Mouse (Mus musculus) stomach, embryonic 16.5 days (tissue): ENCODE measurements around the gene Fkbp11. TPM values are rescaled to one million over a fixed set of nuclear protein-coding genes. Genes with fewer than 3 reads are reported as not detected.

Source experiments
- ATAC-seq: fragments of 200-750 bp; cut with Nextera tagmentation; 2 replicates; pipeline ENCODE4 v1.8.0; 2017; ENCODE audit warnings: moderate number of reproducible peaks, moderate TSS enrichment; ENCODE audit not compliant: insufficient read depth, low FRiP score
- H3K27ac ChIP-seq: fragments of 300-500 bp; sonication (generic); 2 replicates; pipeline ENCODE4 v1.5.1; 2014; ENCODE audit warnings: low read length
- H3K27me3 ChIP-seq: fragments of 300-500 bp; sonication (generic); 2 replicates; pipeline ENCODE4 v1.6.1; 2014; ENCODE audit warnings: low read length, control low read depth, mixed read lengths; ENCODE audit not compliant: control insufficient read depth, insufficient read depth
- H3K36me3 ChIP-seq: fragments of 300-500 bp; sonication (generic); 2 replicates; pipeline ENCODE4 v1.6.1; 2014; ENCODE audit warnings: low read length; ENCODE audit not compliant: control insufficient read depth, insufficient read depth
- H3K4me1 ChIP-seq: fragments of 300-500 bp; sonication (generic); 2 replicates; pipeline ENCODE4 v1.6.1; 2014; ENCODE audit warnings: low read length, control low read depth, mixed read lengths; ENCODE audit not compliant: control insufficient read depth, insufficient read depth
- H3K4me2 ChIP-seq: fragments of 300-500 bp; sonication (generic); 2 replicates; pipeline ENCODE4 v1.6.1; 2014; ENCODE audit warnings: low read depth, low read length, mixed read lengths
- H3K4me3 ChIP-seq: fragments of 300-500 bp; sonication (generic); replicated peaks from 2 replicates; pipeline ENCODE4 v1.5.1; 2014; ENCODE audit warnings: mild to moderate bottlenecking, low read length
- H3K9ac ChIP-seq: fragments of 300-500 bp; sonication (generic); 2 replicates; pipeline ENCODE4 v1.6.1; 2014; ENCODE audit warnings: low read length
- H3K9me3 ChIP-seq: fragments of 300-500 bp; sonication (generic); replicated peaks from 2 replicates; pipeline ENCODE4 v1.6.1; 2016; ENCODE audit warnings: low read length, control low read depth; ENCODE audit not compliant: control insufficient read depth
- WGBS: fragments of 180-500 bp; shearing (Covaris S2); extraction: QIAGEN DNeasy Blood & Tissue Kit; methylation state at CpG from one replicate; pipeline ENCODE4 v1.1.7; 2014; 5-methylcytosine and 5-hydroxymethylcytosine counted together
- polyA plus RNA-seq: library from polyadenylated mRNA; unstranded; fragments of >200 nt; fragmentation: Nextera tagmentation; extraction: Ambion mirVana; gene quantifications from 2 replicates; pipeline ENCODE4 v1.2.1, GENCODE M21; 2015

Fkbp11 gene
- polyA plus RNA-seq, 1 experiment from 2014 or later: 130 TPM

DNA sequence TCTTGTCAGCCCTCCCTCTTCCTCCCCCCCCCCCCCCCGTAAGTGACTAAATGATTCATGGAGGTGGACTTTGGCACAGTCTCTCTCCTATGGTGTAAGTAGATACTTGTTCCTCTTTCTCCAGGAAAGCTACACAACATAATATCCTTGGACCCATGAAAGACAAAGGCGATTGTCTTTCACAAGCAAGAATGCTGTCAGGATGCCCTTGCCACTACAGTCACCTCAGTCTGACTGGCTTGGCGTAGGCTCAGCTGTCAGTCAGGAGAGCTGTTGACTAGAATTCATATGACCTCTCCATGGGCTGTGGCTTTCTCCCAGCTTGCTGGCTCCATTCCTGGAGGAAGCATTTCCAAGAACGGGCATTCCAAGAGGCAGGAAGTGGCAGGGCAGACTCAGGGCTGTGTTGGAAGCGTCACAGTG, 13.8 kb downstream of the Fkbp11 start:
- no peaks in the 10 kb centered on the region for H3K9me3 ChIP-seq
- ATAC-seq: no peak
- H3K27ac ChIP-seq: no peak overlapping the region
- no peaks in the 10 kb centered on the region for H3K36me3 ChIP-seq
- no peak overlapping the region for H3K4me3 ChIP-seq
- H3K4me1 ChIP-seq: no peaks in the 10 kb centered on the region
- WGBS: 64% methylated on average over 5 of the region's 5 CpGs
- no peak overlapping the region for H3K4me2 ChIP-seq
- H3K27me3 ChIP-seq: no peaks in the 10 kb centered on the region; the same call in 1 of the 2 replicates
- no peak overlapping the region for H3K9ac ChIP-seq

GRCm38 (mm10) chr15:98710442-98710841, 17.6 kb downstream of the Fkbp11 start:
- Histone ChIP-seq H3K9ac (no peak overlapping the region), H3K9me3 (no peaks in the 10 kb centered on the region), H3K27ac (no peak overlapping the region), H3K4me3 (no peak overlapping the region), H3K4me2 (no peak overlapping the region), H3K4me1 (no peaks in the 10 kb centered on the region), H3K36me3 (no peaks in the 10 kb centered on the region), H3K27me3 (no peaks in the 10 kb centered on the region)
- ATAC-seq: no peak
- WGBS: 13% methylated on average over 9 of the region's 9 CpGs

DNA sequence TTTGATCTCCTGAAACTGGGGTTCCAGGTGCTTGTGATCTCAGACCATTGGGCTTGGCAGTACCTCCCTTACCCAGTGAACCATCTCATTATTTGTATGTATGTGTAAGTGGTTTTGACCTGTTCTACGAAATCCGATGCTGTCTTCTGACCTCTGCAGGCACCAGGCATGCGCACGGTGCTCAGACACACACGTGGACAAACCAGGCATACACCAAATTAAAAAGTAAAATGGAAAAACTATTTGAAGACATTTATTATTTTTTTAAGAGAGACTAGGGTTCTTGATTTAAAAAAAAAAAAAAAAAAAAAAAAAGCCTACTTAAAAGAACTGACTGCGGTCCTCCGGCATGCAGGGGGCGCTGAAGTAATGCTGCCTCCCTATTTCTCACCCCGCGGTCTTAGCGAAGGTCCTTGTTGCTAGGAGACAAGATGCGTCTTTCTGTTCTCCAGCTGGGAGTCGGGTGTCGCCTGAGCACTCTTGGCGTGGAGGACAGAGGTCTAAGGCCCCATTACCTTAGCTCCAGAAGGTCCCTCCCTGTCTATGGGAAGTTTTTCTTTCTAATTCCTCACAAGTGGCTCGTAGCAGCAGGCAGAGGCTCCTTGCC, 20.1 kb downstream of the Fkbp11 start, which contains the start of gene Ccdc65:
Ccdc65 (plus strand) TSS at position 442 of the 607 bp plus-strand sequence.
- H3K9me3 ChIP-seq: no peaks in the 10 kb centered on the region
- no peak within 1 kb of the TSS for H3K27ac ChIP-seq
- peak; percentile 56; the same call in 1 of the 2 replicates for ATAC-seq
- 16% methylated on average over 16 of the region's 16 CpGs for WGBS
- H3K4me1 ChIP-seq: no peaks in the 10 kb centered on the region
- H3K4me3 ChIP-seq: peak within 1 kb of the TSS; percentile 41
- peak within 1 kb of the TSS; percentile 51 for H3K4me2 ChIP-seq
- H3K9ac ChIP-seq: 0 out of 2 replicates have a peak within 1 kb of the TSS, but pooled peaks have one; percentile 5
- H3K27me3 ChIP-seq: peaks cover 4% of the 10 kb centered on the region; the same call in 1 of the 2 replicates
- H3K36me3 ChIP-seq: no peaks in the 10 kb centered on the region

DNA sequence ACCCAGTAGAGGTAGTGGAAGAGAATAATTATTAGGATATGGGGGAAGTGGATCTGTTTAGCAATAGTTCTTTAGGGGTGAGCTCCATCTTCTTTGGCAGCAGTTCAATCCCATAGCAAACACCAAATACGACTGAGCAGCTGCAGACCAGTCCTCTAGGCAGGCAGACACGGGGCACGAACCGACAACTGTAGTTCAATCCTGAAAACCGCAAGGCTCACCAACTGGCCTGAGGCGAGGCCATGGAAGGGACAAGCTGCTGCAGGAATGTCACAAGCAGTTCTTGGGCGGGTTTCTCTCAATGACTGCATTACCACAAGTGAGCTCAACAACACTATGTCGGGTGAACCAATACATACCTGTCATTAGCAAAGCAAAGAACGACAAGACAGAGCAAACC, 23.7 kb downstream of the Fkbp11 start:
- H3K27me3 ChIP-seq: peaks cover 17% of the 10 kb centered on the region
- WGBS: 58% methylated on average over 9 of the region's 9 CpGs

GRCm38 (mm10) chr15:98699190-98700105, 28.6 kb downstream of the Fkbp11 start:
- peak overlapping the region; percentile 45 for H3K4me2 ChIP-seq
- H3K36me3 ChIP-seq: no peaks in the 10 kb centered on the region
- no peak overlapping the region for H3K27ac ChIP-seq
- 0 out of 2 replicates have a peak, but pooled peaks cover 2% of the 10 kb centered on the region for H3K4me1 ChIP-seq
- H3K27me3 ChIP-seq: peaks cover 17% of the 10 kb centered on the region
- no peaks in the 10 kb centered on the region for H3K9me3 ChIP-seq
- peak overlapping the region; percentile 22 for H3K4me3 ChIP-seq
- 3% methylated on average over 40 of the region's 40 CpGs for WGBS
- ATAC-seq: peak; percentile 86
- H3K9ac ChIP-seq: peak overlapping the region; percentile 55; the same call in 1 of the 2 replicates

More for the DNA sequence above, 23.7 kb downstream of the Fkbp11 start:
- Histone ChIP-seq H3K4me3 (no peak overlapping the region), H3K9me3 (no peaks in the 10 kb centered on the region), H3K4me1 (no peaks in the 10 kb centered on the region), H3K27ac (no peak overlapping the region), H3K4me2 (no peak overlapping the region), H3K9ac (no peak overlapping the region), H3K36me3 (no peaks in the 10 kb centered on the region)
- no peak for ATAC-seq

- 45% methylated on average over 8 of the region's 8 CpGs for WGBS
- Histone ChIP-seq H3K4me2 (no peak overlapping the region), H3K27ac (no peak overlapping the region), H3K4me1 (0 out of 2 replicates have a peak, but pooled peaks cover 11% of the 10 kb centered on the region), H3K9me3 (no peaks in the 10 kb centered on the region), H3K27me3 (peaks cover 8% of the 10 kb centered on the region), H3K4me3 (no peak overlapping the region), H3K9ac (no peak overlapping the region), H3K36me3 (no peaks in the 10 kb centered on the region)
- no peak for ATAC-seq
Measured at GRCm38 (mm10) chr15:98696216-98696615, 31.8 kb downstream of the Fkbp11 start.

DNA sequence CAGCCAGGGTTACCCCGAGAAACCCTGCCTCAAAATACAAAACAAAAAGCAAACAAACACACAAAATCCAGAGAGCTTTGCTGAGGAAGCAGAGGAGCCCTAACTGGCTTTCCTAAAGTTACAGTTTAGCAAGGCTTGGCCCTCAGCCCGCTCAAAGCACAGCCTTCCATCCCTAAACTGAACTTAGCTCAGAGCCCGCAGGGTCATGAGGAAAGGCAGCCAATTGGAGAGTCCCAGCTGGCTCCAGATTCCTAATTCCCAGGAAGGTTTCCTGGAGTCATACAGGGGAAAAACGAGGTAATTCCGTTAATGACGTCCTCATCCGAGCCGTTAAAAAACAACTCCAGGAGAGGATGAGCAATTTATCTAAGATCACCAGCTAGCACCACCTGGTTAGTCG, 32.3 kb downstream of the Fkbp11 start:
- Histone ChIP-seq H3K27ac (no peak overlapping the region), H3K9me3 (no peaks in the 10 kb centered on the region), H3K27me3 (peaks cover 3% of the 10 kb centered on the region), H3K36me3 (no peaks in the 10 kb centered on the region), H3K4me1 (0 out of 2 replicates have a peak, but pooled peaks cover 11% of the 10 kb centered on the region), H3K4me2 (no peak overlapping the region), H3K9ac (no peak overlapping the region), H3K4me3 (no peak overlapping the region)
- 37% methylated on average over 9 of the region's 9 CpGs for WGBS
- ATAC-seq: no peak

DNA sequence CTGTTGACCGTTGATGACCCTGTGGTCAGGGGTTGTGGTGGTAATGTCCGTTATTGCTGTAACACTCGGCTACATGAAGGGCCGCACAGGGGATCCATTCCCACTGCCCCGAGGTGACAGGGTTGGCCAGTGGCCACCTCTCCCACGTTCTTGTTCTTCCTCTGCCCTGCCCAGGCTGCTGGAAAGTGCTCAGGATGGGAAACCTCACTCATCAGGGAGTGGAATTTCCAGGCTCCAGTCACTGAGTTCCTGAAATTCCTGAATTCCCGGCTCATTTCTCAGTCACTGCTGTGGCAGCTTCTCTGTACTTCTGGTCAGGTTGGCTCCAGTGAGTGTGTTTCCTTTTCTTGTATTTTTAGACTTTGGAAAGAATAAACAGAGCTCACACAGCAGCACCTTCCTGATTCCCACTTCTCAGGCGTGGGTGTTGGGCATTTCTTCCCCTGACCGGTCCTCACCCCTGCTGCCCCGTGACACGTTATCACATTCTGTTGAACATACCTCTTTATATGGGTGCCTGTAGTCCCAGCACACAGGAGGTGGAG, 35.8 kb downstream of the Fkbp11 start:
- H3K4me2 ChIP-seq: no peak overlapping the region
- no peak overlapping the region for H3K27ac ChIP-seq
- ATAC-seq: peak; percentile 68
- 26% methylated on average over 11 of the region's 11 CpGs for WGBS
- H3K9ac ChIP-seq: no peak overlapping the region
- no peaks in the 10 kb centered on the region for H3K36me3 ChIP-seq
- no peaks in the 10 kb centered on the region for H3K9me3 ChIP-seq
- no peak overlapping the region for H3K4me3 ChIP-seq
- H3K4me1 ChIP-seq: 0 out of 2 replicates have a peak, but pooled peaks cover 11% of the 10 kb centered on the region
- no peaks in the 10 kb centered on the region for H3K27me3 ChIP-seq
